ENCODE assay signal across 15 mouse cellular contexts in the genomic region with DNA sequence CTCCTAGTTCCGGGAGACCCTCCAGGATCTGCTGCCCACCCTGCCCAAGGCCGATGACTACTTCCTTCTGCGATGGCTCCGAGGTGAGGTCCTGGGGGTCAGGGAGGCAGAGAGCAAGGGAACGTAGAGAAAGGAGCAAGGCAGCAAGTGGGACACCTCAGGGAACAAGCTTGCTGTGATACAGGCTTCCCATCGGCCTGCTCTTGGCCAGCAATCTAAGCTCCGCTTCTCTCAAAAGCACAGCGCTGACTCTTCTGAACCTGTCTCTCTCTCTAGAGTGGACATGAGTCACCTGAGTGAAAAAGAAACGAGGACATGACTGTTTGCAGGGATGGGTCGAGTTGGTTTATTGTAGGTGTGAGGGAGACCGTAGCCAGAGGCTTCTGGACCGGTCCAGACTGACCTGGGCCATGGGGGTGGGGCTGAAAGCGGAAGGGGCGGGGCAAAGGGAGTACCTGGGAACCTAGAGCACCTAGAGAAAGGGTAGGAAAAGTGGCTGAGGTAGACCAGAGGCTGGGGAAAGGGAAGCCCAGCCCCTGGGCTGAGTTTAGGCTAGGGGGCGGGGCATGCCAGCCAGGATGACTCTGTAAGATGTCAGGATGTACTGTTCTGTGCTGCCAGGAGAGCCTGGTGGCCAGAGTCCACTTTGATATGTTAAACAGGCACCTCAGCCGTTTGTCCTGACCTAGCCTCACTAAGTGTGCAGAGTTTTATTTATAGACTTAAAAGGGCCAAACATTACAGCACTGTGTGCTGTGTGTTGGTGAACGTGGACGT. TPM values are rescaled to one million over a fixed set of nuclear protein-coding genes. Genes with fewer than 3 reads are reported as not detected.
DNase-seq lines count a peak whose midpoint lies in the region; ATAC-seq and TF ChIP-seq lines count a peak whose summit lies in the region.
"Had no signal": no experiment of that assay in that cellular context is flagged by ENCODE, and none has a peak within 500 bp of the region (broad histone marks: within the 10 kb centered on the region; RNA-seq: fewer than 3 reads in every experiment).

No protein-coding gene starts in this region.

- H3K4me1 ChIP-seq in CH12.LX (ENCODE audit: control insufficient read depth in 1 of 2, insufficient read depth in 2 of 2) (peaks cover 21 to 60% of the 10 kb centered on the region in 2 experiments), E14TG2a.4 (replicated peaks; ENCODE audit: low read depth, low read length) (peaks cover 41% of the 10 kb centered on the region)
- H3K4me1 ChIP-seq in intestine, embryonic 15.5 days (replicated peaks), result 0 out of 2 replicates have a peak, but pooled peaks cover 3% of the 10 kb centered on the region
- peaks cover 2% of the 10 kb centered on the region; the same call in 1 of the 2 replicates for H3K4me1 ChIP-seq in liver, embryonic 16.5 days (ENCODE audit: control insufficient read depth, low read depth, low read length)
- H3K4me1 ChIP-seq in forebrain, embryonic 14.5 days (ENCODE audit: control insufficient read depth, insufficient read depth, low read length), result no peaks in the 10 kb centered on the region

- peak overlapping the region; percentile 94 for H3K27ac ChIP-seq in CH12.LX (ENCODE audit: insufficient read depth, low read depth)
- no peak overlapping the region for H3K27ac ChIP-seq in intestine, embryonic 15.5 days
- no peak overlapping the region for H3K27ac ChIP-seq in liver, embryonic 16.5 days (ENCODE audit: low read length)
- no peak overlapping the region for H3K27ac ChIP-seq in forebrain, embryonic 14.5 days (ENCODE audit: low read depth, low read length)
- H3K27ac ChIP-seq: hindbrain, embryonic 10.5 days; limb, embryonic 12.5 days had no signal

- TF ChIP-seq POLR2A in CH12.LX (IDR thresholded peaks at IDR 0.05; ENCODE audit: low read depth, low read length), result no peak; the same call in 1 of the 2 replicates

- H3K9me3 ChIP-seq in CH12.LX (replicated peaks; ENCODE audit: low read length) (no peaks in the 10 kb centered on the region), E14TG2a.4 (ENCODE audit: low read length) (no peaks in the 10 kb centered on the region)
- no peaks in the 10 kb centered on the region for H3K9me3 ChIP-seq in intestine, embryonic 15.5 days
- no peaks in the 10 kb centered on the region for H3K9me3 ChIP-seq in liver, embryonic 16.5 days (replicated peaks; ENCODE audit: control insufficient read depth, low read length)
- H3K9me3 ChIP-seq in forebrain, embryonic 14.5 days (replicated peaks; ENCODE audit: control insufficient read depth, low read length), result no peaks in the 10 kb centered on the region
- H3K9me3 ChIP-seq: hindbrain, embryonic 10.5 days; limb, embryonic 12.5 days had no signal

- H3K9ac ChIP-seq in CH12.LX (ENCODE audit: insufficient read depth, low read depth), result no peak overlapping the region; the same call in 1 of the 2 replicates
- H3K9ac ChIP-seq in intestine, embryonic 15.5 days, result no peak overlapping the region
- H3K9ac ChIP-seq in liver, embryonic 16.5 days (ENCODE audit: low read depth, low read length), result no peak overlapping the region
- H3K9ac ChIP-seq in forebrain, embryonic 14.5 days (ENCODE audit: low read length), result no peak overlapping the region
- H3K9ac ChIP-seq: limb, embryonic 12.5 days had no signal

- TF ChIP-seq CTCF in CH12.LX (conservative IDR thresholded peaks at IDR 0.05 in 1 of 2, IDR thresholded peaks at IDR 0.05 in 1 of 2; ENCODE audit: low read depth in 2 of 2, low read length in 2 of 2) (no peak), E14TG2a.4 (conservative IDR thresholded peaks at IDR 0.05; ENCODE audit: low read length) (no peak)

- ATAC-seq in intestine, embryonic 15.5 days, result peak; percentile 61
- ATAC-seq in liver, embryonic 16.5 days (ENCODE audit: low read depth), result peak; percentile 69
- ATAC-seq in megakaryocyte, adult 5-6 weeks (ENCODE audit: poor library complexity, severe bottlenecking), result no peak
- ATAC-seq in forebrain, embryonic 14.5 days, result no peak

- H3K79me2 ChIP-seq in CH12.LX (replicated peaks; ENCODE audit: control insufficient read depth, extremely low read depth, insufficient read depth, poor library complexity, severe bottlenecking), result no peaks in the 10 kb centered on the region

- no peaks in the 10 kb centered on the region for H3K36me3 ChIP-seq in CH12.LX (replicated peaks in 1 of 2; ENCODE audit: control insufficient read depth in 1 of 2, insufficient read depth in 1 of 2, low read length in 1 of 2)
- H3K36me3 ChIP-seq in E14TG2a.4 (ENCODE audit: insufficient read depth, low read length), result no peaks in the 10 kb centered on the region; the same call in 1 of the 2 replicates
- no peaks in the 10 kb centered on the region for H3K36me3 ChIP-seq in intestine, embryonic 15.5 days
- H3K36me3 ChIP-seq in liver, embryonic 16.5 days (ENCODE audit: control insufficient read depth, insufficient read depth), result no peaks in the 10 kb centered on the region
- H3K36me3 ChIP-seq in forebrain, embryonic 14.5 days (ENCODE audit: control insufficient read depth, insufficient read depth, low read length), result no peaks in the 10 kb centered on the region
- H3K36me3 ChIP-seq: hindbrain, embryonic 10.5 days; limb, embryonic 12.5 days had no signal

- dilution Hi-C loops in CH12.LX (cut with MboI; ENCODE audit: extremely low pct_ligation_motif_present, extremely low pct_unique_long_range_greater_than_20kb, low sequenced_read_pairs), result no loop called here

- peak; percentile 24 for DNase-seq in CH12.LX (ENCODE audit: extremely low read depth)
- no peak for DNase-seq in right cerebral cortex, postnatal 10 days (ENCODE audit: low spot score in 2 of 2)
- no peak for DNase-seq in forebrain, embryonic 14.5 days (ENCODE audit: low spot score)
- DNase-seq: adrenal gland, adult 8-10 months had no signal

- peak overlapping the region; percentile 85 for H3K4me2 ChIP-seq in CH12.LX (ENCODE audit: insufficient read depth, low read depth, poor library complexity, severe bottlenecking)
- no peak overlapping the region for H3K4me2 ChIP-seq in intestine, embryonic 15.5 days (replicated peaks)
- no peak overlapping the region for H3K4me2 ChIP-seq in liver, embryonic 16.5 days (ENCODE audit: low read depth, low read length)
- no peak overlapping the region for H3K4me2 ChIP-seq in forebrain, embryonic 14.5 days (ENCODE audit: low read length)
- H3K4me2 ChIP-seq: limb, embryonic 12.5 days; midbrain, embryonic 11.5 days had no signal

- no peak for TF ChIP-seq EP300 in CH12.LX (IDR thresholded peaks at IDR 0.05; ENCODE audit: low read length)

- in situ Hi-C loops in CH12.LX (cut with MboI; ENCODE audit: low pct_ligation_motif_present, low pct_unique_long_range_greater_than_20kb, low sequenced_read_pairs), result no loop called here

- H3K4me3 ChIP-seq in CH12.LX (replicated peaks in 1 of 3; ENCODE audit: low read depth in 2 of 3, low read length in 2 of 3, poor library complexity in 1 of 3) (peak overlapping the region in 1 of 3 experiments; percentile 17), E14TG2a.4 (replicated peaks; ENCODE audit: low read length) (peak overlapping the region; percentile 57)
- no peak overlapping the region for H3K4me3 ChIP-seq in intestine, embryonic 15.5 days (replicated peaks)
- H3K4me3 ChIP-seq in liver, embryonic 16.5 days (ENCODE audit: low read depth, low read length), result no peak overlapping the region
- H3K4me3 ChIP-seq in forebrain, embryonic 14.5 days (ENCODE audit: low read depth, low read length), result no peak overlapping the region
- H3K4me3 ChIP-seq: erythroblast, embryonic 14.5 days; hindbrain, embryonic 10.5 days; limb, embryonic 12.5 days had no signal

- WGBS in intestine, embryonic 15.5 days, result 54% methylated on average over 18 of the region's 18 CpGs
- 52% methylated on average over 18 of the region's 18 CpGs for WGBS in liver, embryonic 16.5 days (ENCODE audit: insufficient replicate concordance)
- WGBS in forebrain, embryonic 14.5 days, result 66% methylated on average over 18 of the region's 18 CpGs

- no peaks in the 10 kb centered on the region for H3K27me3 ChIP-seq in CH12.LX (replicated peaks)
- peaks cover 11% of the 10 kb centered on the region for H3K27me3 ChIP-seq in E14TG2a.4 (ENCODE audit: insufficient read depth, low read length)
- H3K27me3 ChIP-seq in intestine, embryonic 15.5 days (replicated peaks), result no peaks in the 10 kb centered on the region
- H3K27me3 ChIP-seq in liver, embryonic 16.5 days (ENCODE audit: control insufficient read depth, insufficient read depth, low read depth, low read length), result no peaks in the 10 kb centered on the region
- H3K27me3 ChIP-seq in forebrain, embryonic 14.5 days (replicated peaks; ENCODE audit: control insufficient read depth, insufficient read depth, low read length), result no peaks in the 10 kb centered on the region

- no peak for TF ChIP-seq RAD21 in CH12.LX (IDR thresholded peaks at IDR 0.05; ENCODE audit: low read depth, low read length)

RNA-seq across cellular contexts. Expression of gene Sec14l4, which starts 4.0 kb away (rescaled TPM):
- 0.47 and 0.55 TPM in 2 replicates for total RNA-seq in CH12.LX (2012; rRNA removed)
- 0.42 and 0.46 TPM in 2 replicates for total RNA-seq in CH12.LX (2014; rRNA removed)
- 2.2 and 3.5 TPM in 2 replicates for polyA plus RNA-seq in CH12.LX (2012; ENCODE audit: insufficient read length, low read depth)
- 0.52 and 0.63 TPM in 2 replicates for polyA plus RNA-seq in intestine, embryonic 15.5 days (2015; fragmentation: Nextera tagmentation; extraction: Ambion mirVana)
- polyA plus RNA-seq in liver, embryonic 16.5 days (2015; fragmentation: Nextera tagmentation; extraction: Ambion mirVana), result 4.7 and 6.3 TPM in 2 replicates
- not detected in 2 replicates for total RNA-seq in megakaryocyte, adult 5-6 weeks (2015)
- not detected in 2 replicates for total RNA-seq in megakaryocyte, adult 5-6 weeks (2017)
- not detected in 2 replicates for polyA plus RNA-seq in forebrain, embryonic 14.5 days (2014; fragmentation: Nextera tagmentation; extraction: Ambion mirVana)
- total RNA-seq: gastrocnemius, adult 18-20 months; MEL had no signal
- polyA plus RNA-seq: erythroblast, embryonic 14.5 days; hindbrain, embryonic 10.5 days; limb, embryonic 12.5 days; midbrain, embryonic 11.5 days; neural tube, embryonic 11.5 days had no signal

RNA-seq across cellular contexts. Expression of gene Sec14l3, which starts 29.3 kb away (rescaled TPM):
- total RNA-seq in CH12.LX (2012; rRNA removed), result 0.21 TPM in 1 of 2 replicates, not detected in the other
- not detected in 2 replicates for total RNA-seq in CH12.LX (2014; rRNA removed)
- not detected in 2 replicates for polyA plus RNA-seq in CH12.LX (2012; ENCODE audit: insufficient read length, low read depth)
- polyA plus RNA-seq in intestine, embryonic 15.5 days (2015; fragmentation: Nextera tagmentation; extraction: Ambion mirVana), result not detected in 2 replicates
- not detected in 2 replicates for polyA plus RNA-seq in liver, embryonic 16.5 days (2015; fragmentation: Nextera tagmentation; extraction: Ambion mirVana)
- total RNA-seq in megakaryocyte, adult 5-6 weeks (2015), result not detected in 2 replicates
- not detected in 2 replicates for total RNA-seq in megakaryocyte, adult 5-6 weeks (2017)
- 0.52 and 1.1 TPM in 2 replicates for polyA plus RNA-seq in forebrain, embryonic 14.5 days (2014; fragmentation: Nextera tagmentation; extraction: Ambion mirVana)
- total RNA-seq: gastrocnemius, adult 18-20 months; MEL had no signal
- polyA plus RNA-seq: erythroblast, embryonic 14.5 days; hindbrain, embryonic 10.5 days; limb, embryonic 12.5 days; midbrain, embryonic 11.5 days; neural tube, embryonic 11.5 days had no signal

RNA-seq across cellular contexts. Expression of gene Gal3st1, which starts 51.9 kb away (rescaled TPM):
- total RNA-seq in CH12.LX (2012; rRNA removed) (0.08 TPM in 1 of 2 replicates, not detected in the other), CH12.LX (2014; rRNA removed) (not detected in 2 replicates)
- polyA plus RNA-seq in CH12.LX (2012; ENCODE audit: insufficient read length, low read depth), result 0.14 TPM in 1 of 2 replicates, not detected in the other
- polyA plus RNA-seq in intestine, embryonic 15.5 days (2015; fragmentation: Nextera tagmentation; extraction: Ambion mirVana), result 26.0 and 27.0 TPM in 2 replicates
- 1.0 and 2.1 TPM in 2 replicates for polyA plus RNA-seq in liver, embryonic 16.5 days (2015; fragmentation: Nextera tagmentation; extraction: Ambion mirVana)
- total RNA-seq in megakaryocyte, adult 5-6 weeks (2015), result 0.22 TPM in 1 of 2 replicates, not detected in the other
- not detected in 2 replicates for total RNA-seq in megakaryocyte, adult 5-6 weeks (2017)
- 1.6 and 2.0 TPM in 2 replicates for polyA plus RNA-seq in forebrain, embryonic 14.5 days (2014; fragmentation: Nextera tagmentation; extraction: Ambion mirVana)
- polyA plus RNA-seq: erythroblast, embryonic 14.5 days; midbrain, embryonic 11.5 days had no signal

RNA-seq across cellular contexts. Expression of gene 4930556J24Rik, which starts 58.7 kb away (rescaled TPM):
- total RNA-seq in CH12.LX (2012; rRNA removed), result 0.21 and 0.50 TPM in 2 replicates
- total RNA-seq in CH12.LX (2014; rRNA removed), result not detected in 2 replicates
- polyA plus RNA-seq in CH12.LX (2012; ENCODE audit: insufficient read length, low read depth), result 0.70 and 0.78 TPM in 2 replicates
- polyA plus RNA-seq in intestine, embryonic 15.5 days (2015; fragmentation: Nextera tagmentation; extraction: Ambion mirVana), result not detected in 2 replicates
- polyA plus RNA-seq in liver, embryonic 16.5 days (2015; fragmentation: Nextera tagmentation; extraction: Ambion mirVana), result 0.07 and 0.12 TPM in 2 replicates
- total RNA-seq in megakaryocyte, adult 5-6 weeks (2015), result not detected in 2 replicates
- total RNA-seq in megakaryocyte, adult 5-6 weeks (2017), result not detected in 2 replicates
- polyA plus RNA-seq in forebrain, embryonic 14.5 days (2014; fragmentation: Nextera tagmentation; extraction: Ambion mirVana), result not detected in 2 replicates
- total RNA-seq: adrenal gland, adult 8-10 months; gastrocnemius, adult 18-20 months had no signal
- polyA plus RNA-seq: erythroblast, embryonic 14.5 days; limb, embryonic 12.5 days; midbrain, embryonic 11.5 days; neural tube, embryonic 11.5 days had no signal

RNA-seq across cellular contexts. Expression of gene Mtfp1, which starts 59.9 kb away (rescaled TPM):
- total RNA-seq in CH12.LX (2012; rRNA removed) (30.0 and 41.0 TPM in 2 replicates), CH12.LX (2014; rRNA removed) (22.1 and 22.3 TPM in 2 replicates)
- 27.0 and 27.7 TPM in 2 replicates for polyA plus RNA-seq in CH12.LX (2012; ENCODE audit: insufficient read length, low read depth)
- polyA plus RNA-seq in intestine, embryonic 15.5 days (2015; fragmentation: Nextera tagmentation; extraction: Ambion mirVana), result 32.2 and 37.0 TPM in 2 replicates
- 17.9 and 19.7 TPM in 2 replicates for polyA plus RNA-seq in liver, embryonic 16.5 days (2015; fragmentation: Nextera tagmentation; extraction: Ambion mirVana)
- total RNA-seq in megakaryocyte, adult 5-6 weeks (2015), result 1.1 and 2.6 TPM in 2 replicates
- 1.3 and 1.8 TPM in 2 replicates for total RNA-seq in megakaryocyte, adult 5-6 weeks (2017)
- 6.7 and 7.8 TPM in 2 replicates for polyA plus RNA-seq in forebrain, embryonic 14.5 days (2014; fragmentation: Nextera tagmentation; extraction: Ambion mirVana)

Comparison
In these comparisons a context has a peak if more than half of its experiments do, and no peak if none do; other contexts are left out.
1. ATAC-seq: peak in intestine, embryonic 15.5 days (single experiment) and liver, embryonic 16.5 days (single experiment); none in megakaryocyte, adult 5-6 weeks (single experiment) and forebrain, embryonic 14.5 days (single experiment).